Mouse (Mus musculus) bone marrow macrophage, adult 2 months (primary cell): ENCODE data around the gene Gm29797.

Experiments used
- CTCF ChIP-seq: IDR thresholded peaks from 2 replicates; pipeline ENCODE4 v1.5.1; 2012; ENCODE audit warnings: low read depth, mild to moderate bottlenecking, low read length, moderate library complexity
- POLR2A ChIP-seq: IDR thresholded peaks from 2 replicates; pipeline ENCODE4 v1.6.1; 2012; ENCODE audit warnings: mild to moderate bottlenecking, low read depth, low read length, borderline replicate concordance

DNA sequence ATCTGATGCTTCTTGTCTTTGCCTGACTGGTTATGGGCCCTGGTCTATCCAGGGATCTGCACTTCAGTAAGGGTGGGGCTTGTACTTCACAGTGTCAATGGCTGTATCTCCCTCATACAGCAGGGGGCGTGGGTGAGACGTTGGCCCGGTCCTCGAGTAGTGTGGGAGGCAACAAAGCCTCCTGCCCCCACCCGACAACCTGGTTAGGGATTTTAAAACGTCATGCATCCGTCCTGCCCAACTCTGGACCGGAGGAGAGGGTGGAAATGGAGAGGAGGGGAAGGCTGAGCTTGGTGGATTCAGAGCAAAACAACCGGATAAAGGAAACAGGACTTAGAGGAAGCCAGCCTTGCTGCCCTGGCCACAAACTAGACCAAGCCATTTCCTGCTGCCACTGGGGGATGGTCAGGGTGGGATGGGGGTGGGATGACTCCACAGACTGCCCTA lies 2.8 kb downstream of the Gm29797 start:
- TF ChIP-seq POLR2A (no peak), CTCF (peak; percentile 83)
